Mouse (Mus musculus) v-Abl transformed pro-B cells (cell line): ENCODE data around the gene Ccr1.

Experiments
- in situ Hi-C, 2 experiments: fragments of 400-800 bp; cut with MboI; formaldehyde crosslinking; loops; one replicate each; pipeline ENCODE4 v1.15.1; 2025; ENCODE audit not compliant: unreplicated experiment in 2 of 2

Gene Ccr1

GRCm38 (mm10) chr9:123957911-123958413, 10.5 kb downstream of the Ccr1 start:
- in situ Hi-C loops, result no loop called here

- in situ Hi-C loops, result no loop called here
These were observed 11.6 kb downstream of the Ccr1 start for GRCm38 (mm10) chr9:123956892-123957291.

GRCm38 (mm10) chr9:123953551-123953950, 14.9 kb downstream of the Ccr1 start:
- in situ Hi-C loops, result no loop called here

GRCm38 (mm10) chr9:123951176-123951575, 17.3 kb downstream of the Ccr1 start:
- in situ Hi-C loops, result no loop called here

GRCm38 (mm10) chr9:123949432-123949831, 19.1 kb downstream of the Ccr1 start:
- in situ Hi-C loops, result no loop called here

GRCm38 (mm10) chr9:123947815-123948214, 20.7 kb downstream of the Ccr1 start:
- in situ Hi-C loops, result no loop called here

- in situ Hi-C loops, result no loop called here
These were observed 26.5 kb downstream of the Ccr1 start for GRCm38 (mm10) chr9:123942025-123942424.

- in situ Hi-C loops, result no loop called here
These were observed 27.2 kb downstream of the Ccr1 start for GRCm38 (mm10) chr9:123941316-123941715.

- in situ Hi-C loops, result no loop called here
These were observed 27.9 kb downstream of the Ccr1 start for GRCm38 (mm10) chr9:123940628-123941027.

GRCm38 (mm10) chr9:123940168-123940567, 28.3 kb downstream of the Ccr1 start:
- in situ Hi-C loops, result no loop called here

GRCm38 (mm10) chr9:123937989-123938388, 30.5 kb downstream of the Ccr1 start:
- in situ Hi-C loops, result no loop called here

GRCm38 (mm10) chr9:123936604-123937280, 31.8 kb downstream of the Ccr1 start:
- in situ Hi-C loops, result no loop called here

GRCm38 (mm10) chr9:123935776-123936175, 32.7 kb downstream of the Ccr1 start:
- in situ Hi-C loops, result no loop called here

- in situ Hi-C loops, result no loop called here
These were observed 33.1 kb downstream of the Ccr1 start for GRCm38 (mm10) chr9:123935346-123935745.

- in situ Hi-C loops, result no loop called here
These were observed 34.6 kb downstream of the Ccr1 start for GRCm38 (mm10) chr9:123933716-123934445.

GRCm38 (mm10) chr9:123932911-123933675, 35.4 kb downstream of the Ccr1 start:
- in situ Hi-C loops, result no loop called here

GRCm38 (mm10) chr9:123931761-123932700, 36.5 kb downstream of the Ccr1 start:
- in situ Hi-C loops, result no loop called here

- in situ Hi-C loops, result no loop called here
These were observed 37.6 kb downstream of the Ccr1 start for GRCm38 (mm10) chr9:123930926-123931325.

GRCm38 (mm10) chr9:123930476-123930875, 38.0 kb downstream of the Ccr1 start:
- in situ Hi-C loops, result no loop called here

GRCm38 (mm10) chr9:123929936-123930335, 38.6 kb downstream of the Ccr1 start:
- in situ Hi-C loops, result no loop called here
